Mouse (Mus musculus) heart, adult 2 months (tissue): ENCODE measurements at regions not wholly inside any gene's neighbourhood (a gene's known extent, or its start where the extent isn't known, plus 50 kb on each side); places are given as distances from the start of the nearest gene placed in this dataset.
A peak's percentile ranks its signal among the peaks of the same experiment; 100 is the strongest.

Source experiments
- DNase-seq, 2 experiments: peaks; one replicate each; pipeline ENCODE4 v3.0.0; 2021
- H3K27ac ChIP-seq: fragments of 200-600 bp; 2 replicates; pipeline ENCODE4 v1.8.1; 2022
- H3K27me3 ChIP-seq: fragments of 200-500 bp; 2 replicates; pipeline ENCODE4 v1.6.1; 2012; ENCODE audit warnings: mild to moderate bottlenecking, low read length, inconsistent platforms, mixed read lengths; ENCODE audit not compliant: control insufficient read depth, insufficient read depth
- H3K36me3 ChIP-seq: fragments of 200-500 bp; 2 replicates; pipeline ENCODE4 v1.6.1; 2012; ENCODE audit warnings: low read length, inconsistent platforms; ENCODE audit not compliant: control insufficient read depth, insufficient read depth
- H3K4me1 ChIP-seq: fragments of 200-500 bp; 2 replicates; pipeline ENCODE4 v1.6.1; 2011; ENCODE audit warnings: low read length; ENCODE audit not compliant: control insufficient read depth, insufficient read depth
- H3K4me3 ChIP-seq: fragments of 200-600 bp; 2 replicates; pipeline ENCODE4 v1.8.1; 2022
- H3K79me2 ChIP-seq: fragments of 200-500 bp; replicated peaks from 2 replicates; pipeline ENCODE4 v1.6.1; 2012; ENCODE audit warnings: mild to moderate bottlenecking, inconsistent platforms, low read length, moderate library complexity, mixed read lengths; ENCODE audit not compliant: control insufficient read depth, insufficient read depth
- H3K9ac ChIP-seq: fragments of 200-500 bp; 2 replicates; pipeline ENCODE4 v1.6.1; 2012; ENCODE audit warnings: low read depth, mild to moderate bottlenecking, control low read depth, inconsistent platforms, low read length, mixed read lengths
- CTCF ChIP-seq: fragments of 200-600 bp; IDR thresholded peaks from 2 replicates; pipeline ENCODE4 v1.8.1; 2022; ENCODE audit warnings: antibody characterized with exemption, mild to moderate bottlenecking, moderate library complexity
- EP300 ChIP-seq: fragments of 200-500 bp; IDR thresholded peaks from 2 replicates; pipeline ENCODE4 v1.6.1; 2011; ENCODE audit warnings: low read depth, low read length, control low read depth; ENCODE audit not compliant: insufficient read depth
- POLR2A ChIP-seq: fragments of 200-500 bp; IDR thresholded peaks from 2 replicates; pipeline ENCODE4 v1.6.1; 2011; ENCODE audit warnings: mild to moderate bottlenecking, low read depth, low read length, control low read depth; ENCODE audit not compliant: insufficient read depth
- WGBS: fragments of 180-500 bp; shearing (Covaris S2); methylation state at CpG from one replicate; pipeline ENCODE4 v1.1.7; 2018; 5-methylcytosine and 5-hydroxymethylcytosine counted together
- intact Hi-C: fragments of 180-260 bp; cut with DNase I; formaldehyde crosslinking; loops from one replicate; pipeline ENCODE4 v1.15.1; 2025

GRCm38 (mm10) chr12:77054700-77055099 is 92.7 kb upstream of the Max start:
- Histone ChIP-seq H3K27ac (no peak overlapping the region), H3K36me3 (no peaks in the 10 kb centered on the region), H3K4me3 (no peak overlapping the region), H3K4me1 (peaks cover 6% of the 10 kb centered on the region), H3K79me2 (no peaks in the 10 kb centered on the region), H3K27me3 (no peaks in the 10 kb centered on the region), H3K9ac (no peak overlapping the region)
- intact Hi-C loops: no loop called here
- TF ChIP-seq EP300: no peak
- no peak for TF ChIP-seq CTCF
- TF ChIP-seq POLR2A: no peak
- 75% methylated on average over 5 of the region's 5 CpGs for WGBS
- no peak for DNase-seq

- Histone ChIP-seq H3K79me2 (no peaks in the 10 kb centered on the region), H3K4me3 (no peak overlapping the region), H3K4me1 (peaks cover 6% of the 10 kb centered on the region), H3K27ac (no peak overlapping the region), H3K36me3 (no peaks in the 10 kb centered on the region), H3K9ac (no peak overlapping the region), H3K27me3 (no peaks in the 10 kb centered on the region)
- intact Hi-C loops: no loop called here
- WGBS: 60% methylated on average over 7 of the region's 7 CpGs
- no peak for DNase-seq
- TF ChIP-seq EP300: no peak
Measured at GRCm38 (mm10) chr12:77054211-77054610, 92.2 kb upstream of the Max start.

- 60% methylated on average over 6 of the region's 6 CpGs for WGBS
- intact Hi-C loops: no loop called here
Measured at GRCm38 (mm10) chr12:77052853-77053252, 90.9 kb upstream of the Max start.

GRCm38 (mm10) chr12:77048380-77048779 is 86.4 kb upstream of the Max start:
- 47% methylated on average over 11 of the region's 11 CpGs for WGBS
- no peaks in the 10 kb centered on the region for H3K79me2 ChIP-seq
- intact Hi-C loops: no loop called here
- H3K27me3 ChIP-seq: no peaks in the 10 kb centered on the region
- no peak for DNase-seq
- H3K4me3 ChIP-seq: no peak overlapping the region
- H3K9ac ChIP-seq: no peak overlapping the region
- H3K4me1 ChIP-seq: no peaks in the 10 kb centered on the region; the same call in 1 of the 2 replicates
- no peak for TF ChIP-seq EP300
- H3K27ac ChIP-seq: no peak overlapping the region
- H3K36me3 ChIP-seq: no peaks in the 10 kb centered on the region

More at GRCm38 (mm10) chr12:77052853-77053252, 90.9 kb upstream of the Max start:
- TF ChIP-seq CTCF: peak; percentile 80
- no peak for TF ChIP-seq POLR2A
- no peak for TF ChIP-seq EP300
- no peaks in the 10 kb centered on the region for H3K36me3 ChIP-seq
- no peak overlapping the region for H3K27ac ChIP-seq
- peaks cover 4% of the 10 kb centered on the region for H3K4me1 ChIP-seq
- H3K4me3 ChIP-seq: no peak overlapping the region
- H3K79me2 ChIP-seq: no peaks in the 10 kb centered on the region
- no peaks in the 10 kb centered on the region for H3K27me3 ChIP-seq
- no peak overlapping the region for H3K9ac ChIP-seq
- DNase-seq: peak; percentile 64 to 71

- H3K27ac ChIP-seq: no peak overlapping the region
- H3K79me2 ChIP-seq: no peaks in the 10 kb centered on the region
- no peak for DNase-seq
- H3K9ac ChIP-seq: no peak overlapping the region
- TF ChIP-seq EP300 (no peak), CTCF (no peak), POLR2A (no peak)
- H3K27me3 ChIP-seq: no peaks in the 10 kb centered on the region
- H3K4me3 ChIP-seq: no peak overlapping the region
- no peaks in the 10 kb centered on the region; the same call in 1 of the 2 replicates for H3K4me1 ChIP-seq
- intact Hi-C loops: no loop called here
- WGBS: 94% methylated on average over 1 of the region's 1 CpGs
- H3K36me3 ChIP-seq: no peaks in the 10 kb centered on the region
Measured at GRCm38 (mm10) chr12:77047273-77047672, 85.3 kb upstream of the Max start.

GRCm38 (mm10) chr12:77045956-77046355 is 84.0 kb upstream of the Max start:
- H3K4me1 ChIP-seq: no peaks in the 10 kb centered on the region; the same call in 1 of the 2 replicates
- no peak overlapping the region for H3K27ac ChIP-seq
- H3K4me3 ChIP-seq: no peak overlapping the region
- no peaks in the 10 kb centered on the region for H3K79me2 ChIP-seq
- H3K9ac ChIP-seq: no peak overlapping the region
- no peaks in the 10 kb centered on the region for H3K27me3 ChIP-seq
- DNase-seq: peak; percentile 40 to 41
- TF ChIP-seq POLR2A: no peak
- no peak for TF ChIP-seq EP300
- TF ChIP-seq CTCF: no peak
- no peaks in the 10 kb centered on the region for H3K36me3 ChIP-seq
- intact Hi-C loops: no loop called here
- WGBS: 38% methylated on average over 2 of the region's 2 CpGs
